Mouse (Mus musculus) C2C12 (cell line): Measurements from ENCODE around the gene Spata13.

Source experiments
- CEBPB ChIP-seq: IDR thresholded peaks from one replicate; pipeline ENCODE4 v1.6.1; 2011; ENCODE audit warnings: low read depth, mild to moderate bottlenecking, control low read depth, moderate library complexity
- CTCF ChIP-seq: IDR thresholded peaks from one replicate; pipeline ENCODE4 v1.5.1; 2011; ENCODE audit not compliant: control insufficient read depth, insufficient read depth, insufficient read length
- FOSL1 ChIP-seq: IDR thresholded peaks from one replicate; pipeline ENCODE4 v1.8.0; 2011; ENCODE audit warnings: mild to moderate bottlenecking, low read length; ENCODE audit not compliant: poor library complexity, insufficient read depth, severe bottlenecking
- MAX ChIP-seq: IDR thresholded peaks from one replicate; pipeline ENCODE4 v1.6.1; 2011; ENCODE audit warnings: mild to moderate bottlenecking, control low read depth
- USF1 ChIP-seq: IDR thresholded peaks from one replicate; pipeline ENCODE4 v1.6.1; 2011; ENCODE audit warnings: low read depth, mild to moderate bottlenecking, control low read depth, moderate library complexity

DNA sequence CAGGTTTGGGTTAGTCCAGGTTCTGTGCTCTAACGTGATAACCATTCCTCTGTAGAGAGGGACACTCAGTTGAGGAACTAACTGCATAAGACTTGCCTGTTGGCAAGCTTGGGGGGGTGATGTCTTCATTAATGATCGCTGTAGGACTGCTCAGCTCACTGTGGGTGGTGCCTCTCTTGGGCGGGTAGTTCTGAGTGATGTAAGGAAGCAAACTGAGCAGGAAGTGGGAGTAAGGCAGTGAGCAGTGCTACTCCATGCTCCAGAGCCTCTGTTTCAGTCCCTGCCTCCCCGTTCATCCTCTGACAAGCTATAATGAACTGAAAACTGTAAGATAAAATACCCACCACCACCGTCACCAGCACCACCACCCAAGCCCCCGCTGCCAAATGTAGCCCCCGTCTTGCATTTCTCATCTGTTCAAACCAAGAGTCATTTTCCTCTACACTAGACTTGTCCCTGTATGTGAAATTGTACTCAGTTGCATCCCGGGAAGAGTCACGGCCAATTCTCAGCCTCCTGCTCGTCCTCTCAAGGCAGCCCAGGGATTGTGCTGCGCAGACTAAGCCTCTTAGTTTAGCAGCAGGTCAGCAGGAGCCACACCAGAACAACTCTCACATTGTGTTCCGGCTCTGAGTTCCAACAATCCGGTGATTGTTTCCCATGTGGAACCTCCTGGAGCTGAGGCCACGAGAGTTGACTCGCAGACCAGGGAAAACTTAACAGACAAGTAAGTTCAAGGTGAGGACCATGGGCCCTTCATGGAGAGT lies 46.9 kb upstream of the Spata13 start:
- no peak for TF ChIP-seq MAX
- TF ChIP-seq USF1 = no peak
- TF ChIP-seq CTCF = no peak
- TF ChIP-seq CEBPB = no peak
- TF ChIP-seq FOSL1 = no peak
